Mouse (Mus musculus): Measurements from ENCODE around the gene Gli2. TPM values are rescaled to one million over a fixed set of nuclear protein-coding genes. Genes with fewer than 3 reads are reported as not detected.

The Gli2 gene
- total RNA-seq, 2 experiments from 2014 or later: 3.4 TPM

GRCm38 (mm10) chr1:118904909-118905308 is 148.5 kb downstream of the Gli2 start:
- no peak for DNase-seq (ENCODE audit: extremely low spot score in 1 of 2, low spot score in 2 of 2)
- TF ChIP-seq CTCF (IDR thresholded peaks at IDR 0.05): no peak
- Histone ChIP-seq H3K27ac (no peak overlapping the region), H3K4me3 (no peak overlapping the region)
- intact Hi-C loops (cut with DNase I): no loop called here

DNA sequence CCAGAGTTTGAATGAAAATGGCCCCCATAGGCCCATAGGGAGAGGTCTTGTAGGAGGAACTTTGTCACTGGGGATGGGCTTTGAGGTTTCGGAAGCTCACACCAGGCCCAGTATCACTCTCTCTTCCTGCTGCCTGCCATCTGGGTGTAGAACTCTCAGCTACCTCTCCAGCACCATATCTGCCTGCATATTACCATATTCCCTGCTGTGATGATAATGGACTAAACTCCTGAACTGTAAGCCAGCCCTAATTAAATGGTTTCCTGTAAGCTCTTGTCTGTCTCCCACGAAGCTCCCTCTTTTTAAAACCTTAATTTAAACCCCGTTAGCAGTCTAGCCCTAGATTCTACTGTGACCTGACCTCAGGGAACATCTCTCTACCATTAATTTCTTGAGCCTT is 149.0 kb downstream of the Gli2 start:
- intact Hi-C loops (cut with DNase I): no loop called here
- H3K27ac ChIP-seq: no peak overlapping the region

DNA sequence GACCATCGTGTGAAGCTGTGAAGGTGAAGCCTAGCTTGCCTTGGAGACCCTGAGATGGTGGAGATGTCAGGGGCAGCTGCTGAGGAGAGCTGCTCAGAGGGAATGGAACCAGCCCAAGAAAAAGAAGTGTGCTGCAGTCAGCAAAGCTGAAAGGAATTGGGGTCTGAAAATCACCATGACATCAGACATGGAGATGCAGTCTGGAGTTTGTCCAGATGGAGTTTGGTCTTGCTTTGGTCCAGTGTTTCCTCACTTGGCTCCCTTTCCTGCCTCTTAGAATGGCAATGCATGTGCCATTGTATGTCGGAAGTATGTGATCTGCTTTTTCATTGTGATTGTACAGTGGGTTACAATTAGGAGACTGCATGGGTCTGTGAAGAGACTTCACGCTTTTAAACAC is 149.7 kb downstream of the Gli2 start:
- Histone ChIP-seq H3K4me3 (no peak overlapping the region), H3K27ac (no peak overlapping the region)
- no peak for TF ChIP-seq CTCF (IDR thresholded peaks at IDR 0.05)
- intact Hi-C loops (cut with DNase I): no loop called here
- no peak for DNase-seq (ENCODE audit: extremely low spot score in 1 of 2, low spot score in 2 of 2)

More for the DNA sequence above, 149.0 kb downstream of the Gli2 start:
- H3K4me3 ChIP-seq: no peak overlapping the region
- TF ChIP-seq CTCF (IDR thresholded peaks at IDR 0.05): no peak
- DNase-seq (ENCODE audit: extremely low spot score in 1 of 2, low spot score in 2 of 2): no peak

DNA sequence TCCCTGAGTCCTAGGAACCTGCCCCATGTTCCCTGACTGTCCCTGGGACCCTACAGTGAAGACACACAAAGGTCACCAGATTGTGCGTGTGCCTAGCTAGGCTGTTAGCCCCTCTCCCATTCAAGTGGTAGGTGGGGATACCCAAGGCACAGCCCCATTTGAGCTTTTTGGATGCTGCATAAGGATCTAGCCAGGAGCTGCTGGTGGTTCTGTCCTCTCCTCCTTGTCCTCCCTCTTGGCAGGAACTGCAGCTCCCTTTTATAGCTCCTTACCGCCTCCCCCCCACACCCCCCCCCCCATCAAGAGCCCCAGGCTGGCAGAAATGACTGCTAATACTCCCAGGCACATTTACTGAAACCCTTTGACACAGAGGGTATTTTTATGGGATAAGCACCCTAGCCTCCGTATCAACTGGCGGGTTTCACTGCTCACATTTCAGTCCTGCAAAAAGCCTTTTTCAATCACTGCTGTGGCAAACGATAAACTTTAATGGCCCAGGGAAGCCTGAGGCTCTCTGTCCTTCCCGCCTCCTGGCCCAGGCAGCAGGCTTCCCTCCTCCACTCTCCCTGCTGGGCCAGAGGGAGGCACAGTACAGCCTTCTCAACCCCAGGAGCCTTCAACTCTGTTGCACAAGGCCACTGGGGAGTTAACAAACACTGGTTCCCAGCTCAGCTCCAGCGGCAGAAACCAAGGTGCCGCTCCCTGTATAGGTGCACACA is 151.4 kb downstream of the Gli2 start:
- DNase-seq (ENCODE audit: extremely low spot score in 1 of 2, low spot score in 2 of 2): no peak
- TF ChIP-seq CTCF (IDR thresholded peaks at IDR 0.05): no peak
- intact Hi-C loops (cut with DNase I): no loop called here
- Histone ChIP-seq H3K27ac (no peak overlapping the region), H3K4me3 (no peak overlapping the region)

DNA sequence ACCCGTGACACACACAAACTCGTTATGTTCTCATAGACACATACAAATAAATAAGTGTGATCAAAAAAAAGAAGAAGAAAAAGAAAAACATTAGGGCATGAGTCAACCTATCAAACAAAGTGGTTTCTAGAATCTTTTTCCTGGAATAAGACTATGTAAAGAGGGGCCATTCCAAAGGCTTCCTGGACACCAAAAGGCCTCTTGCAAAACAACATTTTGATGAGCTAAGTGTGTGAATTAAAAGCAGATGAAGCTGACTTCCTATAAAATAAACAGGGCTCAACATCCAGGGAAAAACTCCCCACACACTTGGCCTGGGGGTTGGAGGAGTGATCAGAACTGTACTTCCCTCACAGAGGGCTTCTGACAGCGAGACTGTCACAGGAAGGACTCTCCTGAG is 155.1 kb downstream of the Gli2 start:
- intact Hi-C loops (cut with DNase I): no loop called here
- TF ChIP-seq CTCF (IDR thresholded peaks at IDR 0.05): no peak

DNA sequence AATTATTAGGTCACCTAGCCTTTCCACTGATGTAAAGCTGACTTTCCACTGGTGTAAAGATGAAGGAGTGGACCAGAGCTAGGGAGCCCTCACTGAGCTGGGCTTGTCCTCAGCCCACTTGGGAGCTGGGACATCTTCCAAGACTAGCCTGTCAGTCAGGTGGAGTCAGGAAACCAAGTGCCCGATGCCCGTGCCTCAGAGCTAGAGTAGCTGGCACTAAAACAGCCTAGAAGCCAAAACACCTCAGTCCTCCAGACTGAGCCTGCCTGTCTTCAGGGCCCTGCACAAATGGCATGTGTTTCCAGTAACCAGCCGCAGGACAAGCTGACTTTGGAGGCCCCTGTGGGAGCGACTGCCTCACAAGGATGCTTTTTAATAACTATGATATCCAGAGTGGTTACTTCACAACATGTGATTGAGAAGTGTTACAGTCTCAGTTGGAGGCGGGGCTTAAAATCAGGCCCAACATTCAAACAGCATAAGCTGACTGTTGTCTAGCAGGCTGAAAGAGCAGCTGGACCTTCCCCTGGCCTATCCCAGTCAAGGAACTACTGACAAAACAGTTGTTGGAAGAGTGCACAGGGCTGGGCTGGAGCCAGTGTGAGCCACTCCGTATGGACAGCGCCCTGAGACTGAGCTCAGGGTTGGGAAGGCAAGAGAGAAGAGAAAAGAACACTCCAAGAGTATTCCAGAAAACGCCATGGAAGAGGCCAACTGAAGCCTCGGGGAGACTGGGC is 158.2 kb downstream of the Gli2 start:
- Histone ChIP-seq H3K4me3 (no peak overlapping the region), H3K27ac (no peak overlapping the region)
- no peak for DNase-seq (ENCODE audit: extremely low spot score in 1 of 2, low spot score in 2 of 2)
- TF ChIP-seq CTCF (IDR thresholded peaks at IDR 0.05): no peak
- intact Hi-C loops (cut with DNase I): no loop called here

More for the DNA sequence above, 155.1 kb downstream of the Gli2 start:
- Histone ChIP-seq H3K4me3 (no peak overlapping the region), H3K27ac (no peak overlapping the region)
- DNase-seq (ENCODE audit: extremely low spot score in 1 of 2, low spot score in 2 of 2): no peak

DNA sequence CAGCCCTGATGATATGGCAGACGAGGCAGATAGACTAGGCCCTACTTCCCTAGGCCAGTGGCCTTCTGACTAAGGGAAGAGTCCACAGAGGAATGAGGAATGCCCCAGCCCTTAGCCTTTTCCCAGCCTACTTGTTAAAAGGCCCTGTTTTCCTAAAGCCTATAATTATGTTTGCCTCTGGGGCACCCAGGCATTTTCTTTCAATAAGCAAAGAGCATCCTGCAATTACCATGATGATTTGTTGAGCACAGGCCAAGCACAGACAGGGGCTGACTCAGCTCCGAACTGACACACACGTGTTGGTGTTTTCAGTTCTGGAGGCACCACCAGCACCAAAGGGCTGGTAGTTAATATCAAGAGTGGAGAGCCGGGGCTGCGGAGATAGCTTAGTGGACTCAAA is 162.0 kb downstream of the Gli2 start:
- Histone ChIP-seq H3K27ac (no peak overlapping the region), H3K4me3 (no peak overlapping the region)
- no peak for TF ChIP-seq CTCF (IDR thresholded peaks at IDR 0.05)
- DNase-seq (ENCODE audit: extremely low spot score in 1 of 2, low spot score in 2 of 2): no peak
- intact Hi-C loops (cut with DNase I): no loop called here

GRCm38 (mm10) chr1:118890125-118890875 is 163.1 kb downstream of the Gli2 start:
- intact Hi-C loops (cut with DNase I): no loop called here
- Histone ChIP-seq H3K27ac (no peak overlapping the region), H3K4me3 (no peak overlapping the region)
- DNase-seq (ENCODE audit: extremely low spot score in 1 of 2, low spot score in 2 of 2): no peak
- no peak for TF ChIP-seq CTCF (IDR thresholded peaks at IDR 0.05)

GRCm38 (mm10) chr1:118880781-118881247 is 172.6 kb downstream of the Gli2 start:
- Histone ChIP-seq H3K4me3 (no peak overlapping the region), H3K27ac (no peak overlapping the region)
- no peak for TF ChIP-seq CTCF (IDR thresholded peaks at IDR 0.05)
- no peak for DNase-seq (ENCODE audit: extremely low spot score in 1 of 2, low spot score in 2 of 2)
- intact Hi-C loops (cut with DNase I): no loop called here

DNA sequence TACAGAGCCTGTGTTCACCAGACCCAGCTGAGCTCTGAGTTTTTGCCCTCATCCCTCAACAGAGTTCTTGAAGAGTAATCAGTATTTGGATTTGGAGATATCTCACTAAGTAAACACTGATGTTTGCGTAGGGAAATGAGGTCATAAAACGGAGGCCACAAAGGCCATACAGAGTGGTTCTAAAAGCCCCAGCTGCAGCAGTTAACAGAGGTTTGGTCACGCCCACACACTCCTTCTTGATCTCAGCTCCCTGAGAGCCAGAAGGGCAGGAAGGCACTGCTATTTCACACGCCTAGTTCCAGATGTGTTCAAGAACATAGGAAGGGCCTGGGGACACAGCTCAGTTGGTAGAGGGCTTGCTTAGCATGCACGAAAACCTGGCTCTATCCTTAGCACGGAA is 175.1 kb downstream of the Gli2 start:
- no peak for DNase-seq (ENCODE audit: extremely low spot score in 1 of 2, low spot score in 2 of 2)
- Histone ChIP-seq H3K4me3 (no peak overlapping the region), H3K27ac (no peak overlapping the region)
- TF ChIP-seq CTCF (IDR thresholded peaks at IDR 0.05): no peak
- intact Hi-C loops (cut with DNase I): no loop called here

DNA sequence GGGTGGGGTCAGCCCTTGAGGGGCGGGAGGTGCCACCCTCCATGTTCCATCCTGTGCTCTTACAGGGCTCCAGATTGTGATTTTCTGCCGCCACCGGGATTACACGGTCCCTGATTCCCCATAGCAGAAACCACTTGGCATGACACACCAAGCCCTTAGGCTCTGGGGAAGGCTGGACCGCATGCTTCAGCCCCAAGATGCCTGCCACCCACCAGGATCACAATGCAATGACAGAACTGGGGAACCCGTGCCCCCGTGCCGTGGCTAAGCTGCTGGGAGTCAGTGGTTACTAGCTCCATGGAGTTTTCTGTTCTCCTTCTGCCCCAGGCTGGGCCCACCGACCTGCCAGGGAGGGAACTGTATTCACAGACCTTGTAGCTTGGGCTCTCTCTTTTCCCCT is 178.2 kb downstream of the Gli2 start:
- TF ChIP-seq CTCF (IDR thresholded peaks at IDR 0.05): no peak
- Histone ChIP-seq H3K4me3 (no peak overlapping the region), H3K27ac (no peak overlapping the region)
- DNase-seq (ENCODE audit: extremely low spot score in 1 of 2, low spot score in 2 of 2): no peak
- intact Hi-C loops (cut with DNase I): no loop called here

DNA sequence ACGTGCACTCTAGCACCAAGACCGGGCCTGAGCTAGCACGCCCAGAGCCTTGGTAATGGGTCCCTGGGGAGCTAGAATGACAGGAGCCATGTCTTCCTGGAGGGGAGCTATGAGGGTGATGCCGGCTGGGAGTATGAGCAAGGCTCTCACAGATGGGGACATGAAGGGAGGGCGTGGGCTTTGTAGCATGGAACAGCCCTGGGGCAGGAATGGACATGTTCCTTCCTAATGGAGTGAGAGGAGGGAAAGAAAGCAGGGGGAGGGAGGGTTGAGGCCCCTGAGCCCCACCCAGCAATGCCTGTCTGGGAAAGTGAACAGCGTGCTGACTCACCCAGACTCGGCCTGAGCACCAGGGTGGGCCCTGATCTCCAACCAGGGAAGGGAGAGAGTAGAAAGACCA is 179.9 kb downstream of the Gli2 start:
- intact Hi-C loops (cut with DNase I): no loop called here
- no peak for DNase-seq (ENCODE audit: extremely low spot score in 1 of 2, low spot score in 2 of 2)
- TF ChIP-seq CTCF (IDR thresholded peaks at IDR 0.05): no peak
- H3K4me3 ChIP-seq: no peak overlapping the region
- H3K27ac ChIP-seq: no peak overlapping the region

Measured in left cerebral cortex, adult 2 months (tissue).